Mouse (Mus musculus) liver, embryonic 14.5 days (tissue): ENCODE results near the gene Olfr750. TPM values are rescaled to one million over a fixed set of nuclear protein-coding genes. Genes with fewer than 3 reads are reported as not detected.

Experiments
- ATAC-seq: fragments of 200-750 bp; cut with Nextera tagmentation; 2 replicates; pipeline ENCODE4 v1.8.0; 2017; ENCODE audit warnings: moderate number of reproducible peaks, mild to moderate bottlenecking, moderate library complexity; ENCODE audit not compliant: insufficient read depth
- DNase-seq, 3 experiments: peaks; one replicate each; pipeline ENCODE4 v3.0.0-alpha.2; 2012 to 2013; ENCODE audit warnings: low read depth in 3 of 3, low spot score in 3 of 3
- H3K27ac ChIP-seq: fragments of 300-500 bp; sonication (generic); 2 replicates; pipeline ENCODE4 v1.5.1; 2014; ENCODE audit warnings: moderate library complexity, mild to moderate bottlenecking, control low read depth, inconsistent platforms
- H3K27me3 ChIP-seq: fragments of 300-500 bp; sonication (generic); 2 replicates; pipeline ENCODE4 v1.6.1; 2014; ENCODE audit warnings: mild to moderate bottlenecking, low read length, moderate library complexity; ENCODE audit not compliant: control insufficient read depth, insufficient read depth
- H3K36me3 ChIP-seq: fragments of 300-500 bp; sonication (generic); replicated peaks from 2 replicates; pipeline ENCODE4 v1.6.1; 2014; ENCODE audit warnings: low read depth; ENCODE audit not compliant: control insufficient read depth, insufficient read depth
- H3K4me1 ChIP-seq, 2 experiments: fragments of 200-500 bp in 1 of 2; fragments of 300-500 bp in 1 of 2; sonication (generic) in 1 of 2; replicated peaks; 2 replicates each; pipeline ENCODE4 v1.6.1; 2012 to 2014; ENCODE audit warnings: antibody characterized with exemption in 1 of 2, inconsistent platforms in 1 of 2, low read length in 1 of 2; ENCODE audit not compliant: control insufficient read depth in 2 of 2, insufficient read depth in 2 of 2
- H3K4me2 ChIP-seq: fragments of 300-500 bp; sonication (generic); 2 replicates; pipeline ENCODE4 v1.6.1; 2014; ENCODE audit warnings: low read depth, mild to moderate bottlenecking, control low read depth, moderate library complexity
- H3K4me3 ChIP-seq, 2 experiments: fragments of 200-500 bp in 1 of 2; fragments of 300-500 bp in 1 of 2; sonication (generic) in 1 of 2; 2 replicates each; pipeline ENCODE4 v1.5.1; 2012 to 2014; ENCODE audit warnings: low read depth in 2 of 2, low read length in 2 of 2, mild to moderate bottlenecking in 2 of 2, control low read depth in 1 of 2, inconsistent platforms in 1 of 2, moderate library complexity in 1 of 2; ENCODE audit not compliant: insufficient read depth in 1 of 2
- H3K9ac ChIP-seq: fragments of 300-500 bp; sonication (generic); replicated peaks from 2 replicates; pipeline ENCODE4 v1.6.1; 2014; ENCODE audit warnings: mild to moderate bottlenecking, control low read depth, moderate library complexity
- H3K9me3 ChIP-seq: fragments of 300-500 bp; sonication (generic); 2 replicates; pipeline ENCODE4 v1.6.1; 2016; ENCODE audit warnings: low read length, mixed read lengths; ENCODE audit not compliant: control insufficient read depth
- CTCF ChIP-seq: IDR thresholded peaks from 2 replicates; pipeline ENCODE4 v1.5.1; 2016; ENCODE audit warnings: antibody characterized with exemption, low read depth, control low read depth
- EP300 ChIP-seq: IDR thresholded peaks from 2 replicates; pipeline ENCODE4 v1.6.1; 2016; ENCODE audit warnings: antibody characterized with exemption, low read depth
- WGBS: fragments of 180-500 bp; shearing (Covaris S2); extraction: QIAGEN DNeasy Blood & Tissue Kit; methylation state at CpG from one replicate; pipeline ENCODE4 v1.1.7; 2014; ENCODE audit not compliant: insufficient replicate concordance; 5-methylcytosine and 5-hydroxymethylcytosine counted together
- polyA plus RNA-seq, 2 experiments: library from polyadenylated mRNA; depleted of rRNA in 1 of 2; stranded (reverse) in 1 of 2; unstranded in 1 of 2; fragments of >200 nt; fragmentation: Nextera tagmentation in 1 of 2; extraction: Ambion mirVana in 1 of 2; gene quantifications; 2 replicates each; pipeline versions ENCODE4 v1.2.1 to v1.2.3; 2012 to 2014

Gene Olfr750
- polyA plus RNA-seq, 2 experiments: not detected

GRCm38 (mm10) chr14:51050063-51050462 is 24.2 kb downstream of the Olfr750 start, which contains the start of gene Rnase11:
TSS of gene Rnase11 (minus strand) at chr14:51050163.
- WGBS: 42% methylated on average over 2 of the region's 2 CpGs

GRCm38 (mm10) chr14:51047846-51048245 is 26.4 kb downstream of the Olfr750 start:
- no peak overlapping the region for H3K9ac ChIP-seq
- H3K27ac ChIP-seq: no peak overlapping the region
- no peaks in the 10 kb centered on the region for H3K36me3 ChIP-seq
- no peak overlapping the region for H3K4me2 ChIP-seq
- no peak overlapping the region for H3K4me3 ChIP-seq
- DNase-seq: no peak
- ATAC-seq: no peak
- no peaks in the 10 kb centered on the region for H3K9me3 ChIP-seq
- WGBS: 11% methylated on average over 5 of the region's 5 CpGs
- H3K4me1 ChIP-seq: no peaks in the 10 kb centered on the region
- TF ChIP-seq EP300 (no peak), CTCF (no peak)
- H3K27me3 ChIP-seq: no peaks in the 10 kb centered on the region

More at GRCm38 (mm10) chr14:51050063-51050462, 24.2 kb downstream of the Olfr750 start, which contains the start of gene Rnase11:
- no peak within 1 kb of the TSS for H3K4me2 ChIP-seq
- H3K9me3 ChIP-seq: no peaks in the 10 kb centered on the region
- H3K36me3 ChIP-seq: no peaks in the 10 kb centered on the region
- no peak within 1 kb of the TSS for H3K27ac ChIP-seq
- ATAC-seq: no peak
- no peak within 1 kb of the TSS for H3K9ac ChIP-seq
- no peak for TF ChIP-seq CTCF
- TF ChIP-seq EP300: no peak
- peaks cover 0 to 5% of the 10 kb centered on the region in 2 experiments; a peak in 2 of 4 replicates for H3K4me1 ChIP-seq
- no peak for DNase-seq
- no peak within 1 kb of the TSS for H3K4me3 ChIP-seq
- H3K27me3 ChIP-seq: no peaks in the 10 kb centered on the region

- no peaks in the 10 kb centered on the region for H3K27me3 ChIP-seq
- H3K9me3 ChIP-seq: no peaks in the 10 kb centered on the region
- H3K4me1 ChIP-seq: peaks cover 0 to 1% of the 10 kb centered on the region in 2 experiments; a peak in 1 of 4 replicates
- no peaks in the 10 kb centered on the region for H3K36me3 ChIP-seq
- no peak for TF ChIP-seq CTCF
- no peak for TF ChIP-seq EP300
- DNase-seq (no peak), ATAC-seq (no peak)
- no peak within 1 kb of the TSS for H3K27ac ChIP-seq
- H3K4me3 ChIP-seq: no peak within 1 kb of the TSS
- 71% methylated on average over 6 of the region's 6 CpGs for WGBS
- H3K9ac ChIP-seq: no peak within 1 kb of the TSS
- H3K4me2 ChIP-seq: no peak within 1 kb of the TSS
These were observed 32.5 kb downstream of the Olfr750 start, which contains the start of gene Rnase9 for GRCm38 (mm10) chr14:51041769-51042168. TSS of gene Rnase9 (minus strand) at chr14:51041869.

- no peak for DNase-seq
- TF ChIP-seq EP300: no peak
- TF ChIP-seq CTCF: no peak
- H3K4me3 ChIP-seq: no peak overlapping the region
- H3K9me3 ChIP-seq: no peaks in the 10 kb centered on the region
- no peak overlapping the region for H3K27ac ChIP-seq
- ATAC-seq: no peak
- H3K27me3 ChIP-seq: no peaks in the 10 kb centered on the region
- no peaks in the 10 kb centered on the region for H3K36me3 ChIP-seq
- peaks cover 0 to 1% of the 10 kb centered on the region in 2 experiments; a peak in 1 of 4 replicates for H3K4me1 ChIP-seq
- H3K4me2 ChIP-seq: no peak overlapping the region
- WGBS: 54% methylated on average over 4 of the region's 4 CpGs
- H3K9ac ChIP-seq: no peak overlapping the region
These were observed 38.0 kb downstream of the Olfr750 start for GRCm38 (mm10) chr14:51036214-51036613.

- DNase-seq (no peak), ATAC-seq (no peak)
- H3K4me1 ChIP-seq: peaks cover 0 to 1% of the 10 kb centered on the region in 2 experiments; a peak in 1 of 4 replicates
- H3K4me2 ChIP-seq: no peak overlapping the region
- TF ChIP-seq EP300: no peak
- TF ChIP-seq CTCF: no peak
- no peaks in the 10 kb centered on the region for H3K9me3 ChIP-seq
- no peak overlapping the region for H3K4me3 ChIP-seq
- H3K27ac ChIP-seq: no peak overlapping the region
- WGBS: 50% methylated on average over 1 of the region's 1 CpGs
- H3K9ac ChIP-seq: no peak overlapping the region
- H3K36me3 ChIP-seq: no peaks in the 10 kb centered on the region
- no peaks in the 10 kb centered on the region for H3K27me3 ChIP-seq
These were observed 39.0 kb downstream of the Olfr750 start for GRCm38 (mm10) chr14:51035206-51035605.
